Mouse (Mus musculus) cerebellum, postnatal 14 days (tissue): ENCODE measurements around the gene Park7.

Source experiments
- DNase-seq, 2 experiments: peaks; one replicate each; pipeline ENCODE4 v3.0.0; 2021; ENCODE audit warnings: mixed read lengths in 2 of 2

The Park7 gene

DNA sequence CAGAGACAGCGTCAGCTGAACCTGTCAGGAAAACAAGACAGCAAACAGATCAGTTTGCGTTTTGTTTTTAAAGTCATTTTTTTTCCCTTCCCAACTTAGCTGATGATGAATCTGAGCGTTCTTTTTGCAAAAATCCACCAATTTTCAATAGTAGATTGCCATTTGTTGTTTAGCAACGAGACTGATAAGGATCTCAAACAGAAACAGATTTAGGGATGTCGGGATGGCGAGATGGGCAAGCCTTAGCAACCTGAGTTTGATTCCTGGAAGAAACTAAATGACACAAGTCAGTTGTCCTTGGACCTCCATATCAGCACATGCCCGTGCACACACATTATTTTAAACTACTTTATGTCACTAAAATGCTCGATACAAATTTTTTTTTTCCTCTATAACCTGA, 41.6 kb downstream of the Park7 start:
- DNase-seq: no peak

DNA sequence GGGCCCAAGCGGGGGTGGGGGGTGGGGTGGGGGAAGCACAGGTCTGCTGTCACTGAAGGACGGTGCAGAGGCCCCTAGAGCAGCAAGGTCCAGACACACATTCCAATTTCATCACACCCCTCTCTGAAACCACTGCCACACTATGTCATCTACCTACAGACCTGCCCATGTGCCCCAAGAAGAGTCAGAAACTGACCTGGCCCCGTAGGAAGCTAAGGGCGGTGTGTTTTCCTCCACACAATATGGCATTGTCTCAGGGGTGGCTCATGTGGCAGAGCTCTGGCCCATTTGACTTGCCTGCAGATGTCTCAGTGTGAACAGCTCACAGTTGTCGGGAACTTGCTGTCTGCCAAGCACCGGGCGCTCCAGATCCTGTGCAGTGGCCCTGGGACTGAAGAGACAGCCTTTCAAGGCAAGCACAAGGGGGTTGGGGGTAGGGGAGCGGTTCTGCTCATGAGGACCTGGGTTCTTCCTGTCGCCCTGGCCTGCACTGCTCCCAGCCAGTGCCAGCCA, 42.0 kb downstream of the Park7 start:
- peak; percentile 27 to 37 for DNase-seq

DNA sequence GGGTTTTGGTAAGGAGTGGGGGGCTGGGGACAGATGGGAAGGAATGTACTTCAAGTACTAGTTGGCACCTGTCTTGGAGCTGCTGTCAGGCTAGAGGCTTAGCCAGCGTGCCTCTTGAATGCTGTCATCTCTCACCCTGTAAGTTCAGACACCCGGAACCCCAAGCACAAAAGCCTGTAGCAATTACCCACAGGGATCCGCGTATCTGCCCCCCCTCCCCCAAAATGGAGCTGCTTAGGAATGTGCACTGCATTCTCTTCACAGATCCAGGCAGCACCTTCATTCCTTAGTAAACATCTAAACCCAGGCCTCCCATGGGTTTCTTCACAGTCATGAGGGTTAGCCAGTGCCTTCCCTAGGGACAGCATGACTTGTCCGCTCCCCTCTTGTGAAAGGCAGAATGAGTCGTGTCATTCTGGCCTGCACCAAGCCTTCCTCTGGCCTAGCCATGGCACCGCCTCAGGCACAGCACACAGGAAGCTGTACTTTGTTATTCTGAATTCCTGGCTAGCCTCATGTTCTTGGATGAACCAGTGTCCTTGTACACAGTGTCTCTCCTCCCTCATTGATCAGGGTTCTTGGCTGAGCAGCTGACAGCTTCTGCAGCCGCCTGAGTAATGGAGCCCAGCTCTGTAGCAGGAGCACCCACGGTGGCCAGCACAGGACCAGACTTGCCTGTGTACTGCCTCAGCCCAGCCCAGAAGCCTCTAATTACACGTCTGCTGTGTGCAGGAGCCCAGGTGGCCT, 42.7 kb downstream of the Park7 start:
- peak in 1 of 2 experiments; percentile 20 for DNase-seq

DNA sequence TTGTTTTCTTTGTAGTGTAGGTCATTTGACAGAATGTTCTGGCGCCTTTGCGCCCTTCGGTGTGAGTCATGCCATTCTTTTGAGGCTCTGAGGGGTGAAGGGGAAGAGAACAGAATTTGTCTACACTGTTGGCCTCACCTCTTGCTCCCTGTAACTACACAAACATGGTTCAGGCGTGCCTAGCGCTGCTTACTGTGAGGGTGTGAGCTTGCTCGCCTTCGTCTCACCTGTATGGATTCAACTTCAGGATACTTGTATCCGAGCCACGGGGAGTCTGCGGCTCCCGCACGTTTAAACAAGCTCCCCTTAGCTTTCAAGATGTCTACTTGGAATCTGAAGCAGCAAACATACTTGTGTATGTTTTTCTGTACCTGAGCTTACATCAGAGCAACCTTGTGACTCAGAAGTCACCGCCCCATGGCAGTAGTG, 43.3 kb downstream of the Park7 start:
- no peak for DNase-seq

DNA sequence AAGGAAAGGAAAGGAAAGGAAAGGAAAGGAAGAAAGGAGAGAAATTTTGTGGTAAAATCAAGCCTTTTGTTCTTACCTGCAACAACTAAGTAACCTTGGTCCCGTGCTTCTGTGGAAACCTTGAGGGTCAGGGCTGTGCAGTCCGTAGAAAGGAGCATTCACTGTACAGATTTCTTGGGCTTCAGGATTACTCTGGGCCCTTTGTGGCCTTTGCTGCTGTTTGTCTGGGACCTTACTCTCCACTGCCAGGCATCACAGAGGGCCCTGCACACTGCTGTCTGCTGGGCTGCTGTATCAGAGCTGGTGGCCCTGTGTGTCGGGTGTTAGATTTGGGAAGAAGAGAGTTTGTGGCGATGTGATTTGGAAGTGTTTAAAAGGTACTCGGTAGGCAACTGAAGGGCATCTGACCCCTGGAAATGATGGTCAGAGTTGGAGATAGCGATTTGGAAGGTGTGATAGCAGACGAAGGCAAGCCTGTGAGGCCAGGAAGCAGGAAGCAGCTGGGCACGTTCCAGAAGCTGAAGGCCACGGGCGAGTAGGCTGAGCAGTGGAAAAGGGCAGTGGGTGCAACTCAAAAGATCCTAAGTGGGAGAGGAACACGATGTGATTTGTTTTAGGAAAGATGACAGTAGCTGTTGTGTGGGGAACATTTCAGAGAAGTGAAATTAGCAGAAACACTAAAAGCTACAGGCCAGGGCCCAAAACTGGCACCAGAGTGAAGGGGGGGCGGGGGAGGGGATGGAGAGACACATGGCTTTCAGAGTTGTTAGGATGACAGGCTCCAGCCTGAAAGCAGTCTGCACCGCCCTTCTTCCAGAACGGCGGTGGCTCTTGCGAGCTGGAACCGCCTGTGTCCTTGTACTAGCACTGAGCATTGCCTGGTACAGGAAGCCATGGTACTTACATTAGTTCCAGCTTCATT, 44.7 kb downstream of the Park7 start:
- no peak for DNase-seq

DNA sequence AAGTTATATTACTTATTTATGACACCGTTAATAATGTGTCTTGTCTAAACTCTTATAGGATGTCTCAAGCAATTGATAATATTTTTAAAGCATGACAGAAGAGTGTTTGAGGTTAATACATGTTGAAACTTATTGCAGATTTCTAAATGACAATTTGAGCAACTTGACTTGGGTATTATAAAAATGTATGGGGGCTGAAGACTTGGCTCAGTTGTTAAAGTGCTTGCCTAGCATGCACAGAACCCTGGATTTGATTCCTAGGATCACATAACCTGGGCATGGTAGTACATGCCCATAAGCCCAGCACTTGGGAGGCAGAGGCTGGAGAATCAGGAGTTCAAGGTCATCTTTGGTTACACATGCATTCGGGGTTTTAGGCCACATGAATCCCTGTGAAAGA, 45.4 kb downstream of the Park7 start:
- no peak for DNase-seq

DNA sequence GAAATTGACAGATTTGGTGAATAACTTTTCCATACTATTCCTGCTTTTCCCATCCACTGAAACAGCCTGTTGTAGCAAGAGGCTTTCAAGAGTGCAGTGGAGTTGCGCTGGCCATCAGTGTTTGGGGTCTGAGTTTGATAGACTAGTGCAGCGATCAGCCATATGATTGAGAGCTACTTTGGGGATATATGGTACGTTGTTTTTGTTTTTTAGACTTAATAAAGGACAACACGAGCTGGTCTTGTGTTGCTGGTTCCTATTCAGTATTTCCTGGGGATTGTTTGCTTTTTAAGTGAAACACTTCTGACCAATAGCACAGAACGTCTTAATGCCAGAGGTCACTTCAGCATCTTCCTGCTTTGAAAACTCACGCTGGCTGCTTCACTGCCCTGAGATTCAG, 46.1 kb downstream of the Park7 start:
- no peak for DNase-seq

DNA sequence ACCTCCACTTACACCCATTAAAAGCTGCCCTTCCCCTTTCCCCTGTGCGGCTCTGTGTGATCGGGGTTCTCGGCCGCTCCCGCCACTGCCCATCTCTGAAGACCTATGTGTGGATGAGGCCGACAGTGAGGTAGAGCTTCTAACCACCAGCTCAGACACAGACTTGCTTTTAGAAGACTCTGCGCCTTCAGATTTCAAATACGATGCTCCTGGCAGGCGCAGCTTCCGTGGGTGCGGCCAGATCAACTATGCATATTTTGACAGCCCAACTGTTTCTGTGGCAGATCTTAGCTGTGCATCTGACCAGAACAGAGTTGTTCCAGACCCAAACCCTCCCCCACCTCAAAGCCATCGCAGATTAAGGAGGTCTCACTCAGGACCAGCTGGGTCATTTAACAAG, 47.7 kb downstream of the Park7 start:
- DNase-seq: no peak

DNA sequence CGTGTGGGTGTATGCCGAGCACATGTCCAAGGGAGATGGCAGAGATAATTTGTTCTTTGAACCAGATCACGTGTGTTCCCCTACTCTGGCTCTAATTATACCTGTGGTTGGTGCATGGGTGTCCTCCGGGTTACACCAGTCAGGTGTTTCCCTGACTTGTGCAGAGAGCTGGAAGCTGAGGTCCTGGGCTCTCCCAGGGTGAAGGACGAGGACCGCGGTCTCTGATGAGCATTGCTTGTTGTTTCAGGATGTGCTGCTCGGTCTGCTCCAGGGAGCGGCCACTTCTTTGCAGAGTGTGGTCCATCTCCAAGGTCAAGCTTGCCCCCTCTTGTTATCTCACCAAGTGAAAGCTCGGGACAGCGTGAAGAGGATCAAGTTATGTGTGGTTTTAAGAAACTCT, 48.2 kb downstream of the Park7 start:
- DNase-seq: no peak

DNA sequence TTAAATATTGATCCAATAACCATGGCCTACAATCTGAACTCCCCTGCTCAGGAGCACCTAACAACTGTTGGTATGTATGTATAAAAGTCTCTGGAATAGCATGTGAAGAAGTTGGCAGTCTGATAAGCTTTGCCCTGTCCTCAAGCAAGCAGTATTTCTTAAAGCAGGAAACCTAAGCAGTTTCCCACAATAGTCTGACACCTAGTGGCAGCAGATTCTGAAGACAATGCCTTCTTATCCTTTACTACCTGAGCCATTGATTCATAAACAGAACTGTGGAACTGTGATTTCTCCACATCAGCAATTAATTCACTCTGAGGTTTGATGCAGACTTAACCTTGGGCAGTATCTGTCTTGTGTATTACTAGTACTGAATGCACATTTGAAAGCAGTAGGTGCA, 48.9 kb downstream of the Park7 start:
- peak in 1 of 2 experiments; percentile 45 for DNase-seq

DNA sequence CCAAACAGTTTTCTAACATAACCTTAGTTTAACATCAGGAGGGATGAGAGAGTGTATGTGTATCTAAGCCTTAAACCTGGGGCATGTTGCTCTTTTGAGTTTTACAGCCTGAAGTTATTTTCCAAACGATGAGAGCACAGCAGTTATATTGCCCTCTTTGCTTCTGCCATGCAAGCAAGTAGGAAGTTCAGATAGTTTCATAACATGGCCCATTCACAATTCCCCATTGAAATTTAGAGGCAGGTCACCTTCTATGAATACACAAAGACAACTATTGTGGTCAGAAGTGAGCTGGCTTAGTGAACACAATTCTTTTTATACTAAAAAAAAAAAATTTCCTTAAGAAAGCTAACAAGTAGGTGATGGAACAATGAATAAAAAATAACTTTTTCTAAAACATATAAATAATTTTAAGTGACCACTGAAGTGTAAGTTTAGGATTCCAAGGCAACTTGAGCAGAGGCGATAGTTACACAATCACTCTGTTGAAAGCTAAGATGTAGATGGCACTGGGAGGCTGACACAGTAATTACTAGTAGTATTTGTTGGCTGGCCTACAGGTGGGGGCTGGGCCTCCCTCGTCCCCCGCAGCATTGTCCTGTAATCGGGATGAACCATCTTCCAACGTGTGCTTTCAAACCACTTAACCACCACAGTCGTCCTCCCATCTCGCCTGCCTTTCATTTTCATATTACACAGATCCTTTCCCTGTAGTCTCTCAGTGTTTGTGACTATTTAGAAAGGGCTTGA, 51.4 kb downstream of the Park7 start:
- DNase-seq: no peak

DNA sequence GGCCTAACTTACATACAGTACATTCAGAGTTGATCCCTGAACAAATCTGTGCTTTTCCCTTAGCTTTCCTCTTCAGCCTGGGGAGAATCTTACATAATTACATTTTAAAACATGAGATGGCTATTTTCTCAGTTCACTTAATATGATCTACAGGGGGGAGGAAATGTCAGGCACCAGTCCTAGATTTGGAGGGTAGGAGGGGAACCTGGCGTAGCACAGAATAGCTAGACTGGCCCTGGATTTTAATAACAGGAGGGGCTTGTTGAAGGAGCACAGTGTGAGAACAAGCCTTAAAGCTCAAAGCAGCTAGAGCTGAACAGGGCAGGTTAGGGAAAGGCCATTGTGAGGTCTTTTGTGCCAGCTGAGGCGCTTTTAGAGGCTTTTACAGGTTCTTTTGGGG, 53.1 kb downstream of the Park7 start:
- no peak for DNase-seq

DNA sequence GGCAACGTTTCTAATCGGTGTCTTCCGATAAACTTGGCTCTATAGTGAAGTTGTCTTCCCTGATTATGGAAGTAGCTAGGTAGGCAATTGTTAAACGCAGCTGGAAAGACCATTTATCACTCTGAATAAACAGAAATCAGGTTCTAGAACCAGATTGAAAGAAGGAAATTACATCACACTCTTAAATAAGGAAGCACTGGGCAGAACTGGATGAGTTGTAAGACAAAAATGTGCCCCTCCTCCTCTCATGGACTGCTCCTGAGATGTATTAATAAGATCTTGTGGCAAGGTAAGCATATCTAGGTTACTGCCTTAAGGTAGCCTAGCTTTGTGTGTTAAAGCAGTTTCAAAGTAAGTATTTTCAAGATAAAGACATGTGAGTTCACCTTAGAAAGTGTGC, 53.7 kb downstream of the Park7 start:
- no peak for DNase-seq

DNA sequence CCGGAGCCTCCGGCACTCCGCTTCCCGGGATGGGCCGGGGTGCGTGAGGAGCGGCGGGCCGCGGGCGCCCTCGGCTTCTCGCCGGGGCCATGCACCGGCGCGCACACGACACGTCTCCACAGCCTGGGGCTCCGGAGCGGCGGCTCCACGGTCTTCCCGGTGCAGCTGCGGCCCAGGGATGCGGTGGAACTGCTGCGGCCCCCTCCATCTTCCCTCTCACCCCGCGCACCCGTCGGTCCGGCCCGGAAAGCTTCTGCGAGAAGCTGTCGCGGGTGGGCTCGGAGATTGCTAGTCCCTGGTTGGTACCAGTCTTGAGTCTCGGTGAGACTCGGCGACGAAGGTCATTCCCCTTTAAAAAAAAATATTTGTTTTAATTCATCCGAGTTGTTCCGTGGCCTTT, 58.9 kb downstream of the Park7 start:
- DNase-seq: peak in 1 of 2 experiments; percentile 66

DNA sequence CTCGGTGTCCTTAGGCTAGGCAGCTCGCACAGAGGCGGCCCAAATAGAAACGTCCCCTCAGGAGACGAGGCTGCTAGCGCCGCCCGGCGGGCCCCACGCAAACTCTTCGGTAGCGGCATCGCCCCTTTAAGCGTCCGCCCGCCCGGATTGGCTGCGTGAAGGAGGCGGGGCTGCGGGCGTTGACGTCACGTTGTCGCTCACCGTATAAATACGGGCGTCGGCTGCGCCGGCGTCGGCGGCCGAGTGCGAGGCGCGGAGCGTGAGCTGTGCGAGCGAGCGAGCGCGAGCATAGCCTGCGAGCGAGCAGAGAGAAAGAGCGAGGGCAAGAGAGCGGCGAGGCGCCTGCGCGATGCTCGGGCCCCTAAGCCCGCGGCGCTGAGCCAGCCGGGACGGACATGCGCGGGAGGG, 59.4 kb downstream of the Park7 start:
- DNase-seq: peak; percentile 99

DNA sequence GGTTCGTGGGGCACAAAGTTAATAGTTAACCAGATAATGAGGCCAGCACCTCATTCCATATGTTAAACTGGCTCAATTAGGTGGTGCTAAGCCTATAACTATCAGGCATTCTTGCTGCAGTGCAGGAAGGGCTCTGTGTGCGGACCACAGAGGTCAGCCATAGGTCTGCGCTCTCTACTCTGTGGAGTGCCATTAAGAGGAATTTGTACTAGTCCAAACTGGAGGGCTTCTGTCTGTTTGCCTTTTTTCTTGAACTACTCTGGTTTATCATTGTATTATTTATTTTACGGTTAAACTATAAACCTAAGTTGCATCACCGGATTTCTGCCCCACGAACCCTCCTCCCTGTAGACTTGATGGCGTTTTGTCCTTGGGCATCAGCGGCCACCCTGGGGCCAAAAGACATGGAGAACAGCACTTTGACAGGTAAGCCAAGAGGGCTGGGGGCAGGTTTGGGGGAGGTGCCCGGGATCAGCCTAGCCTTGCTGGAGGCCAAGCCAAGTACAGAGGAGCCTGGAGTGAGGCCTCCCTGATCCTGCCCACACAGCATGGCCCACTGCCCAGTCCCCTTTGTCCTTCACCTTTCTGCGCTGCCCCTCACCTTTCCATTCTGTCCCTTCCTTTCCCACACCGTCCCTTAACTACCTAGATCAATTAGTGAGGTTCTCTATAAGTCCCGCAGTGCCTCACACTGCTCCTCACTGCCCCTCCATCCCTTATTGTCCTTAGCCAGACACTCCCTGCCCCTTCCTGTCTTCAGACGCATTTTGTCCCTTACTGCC, 60.4 kb downstream of the Park7 start, which contains the start of gene Errfi1:
Gene Errfi1 (plus strand): TSS at position 240 of the 782 bp plus-strand sequence.
- peak; percentile 31 to 55 for DNase-seq

DNA sequence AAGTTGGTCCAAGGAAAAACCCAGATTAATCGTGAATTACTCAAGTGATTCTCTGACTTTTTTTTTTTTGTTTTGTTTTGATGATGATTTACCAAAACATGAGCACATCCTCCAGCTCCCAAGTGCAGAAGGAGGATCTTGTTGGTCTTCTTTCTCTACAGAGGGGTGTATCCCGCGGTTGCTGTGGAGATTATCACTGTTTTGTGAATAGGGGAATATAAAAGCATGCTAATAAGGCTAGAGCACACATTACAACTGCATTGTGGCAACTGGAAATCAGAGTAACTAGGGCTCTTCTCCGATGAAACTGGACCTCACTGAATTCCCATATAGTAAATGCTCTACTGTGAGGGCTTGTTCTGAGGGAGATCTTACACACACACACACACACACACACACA, 61.8 kb downstream of the Park7 start:
- DNase-seq: no peak

DNA sequence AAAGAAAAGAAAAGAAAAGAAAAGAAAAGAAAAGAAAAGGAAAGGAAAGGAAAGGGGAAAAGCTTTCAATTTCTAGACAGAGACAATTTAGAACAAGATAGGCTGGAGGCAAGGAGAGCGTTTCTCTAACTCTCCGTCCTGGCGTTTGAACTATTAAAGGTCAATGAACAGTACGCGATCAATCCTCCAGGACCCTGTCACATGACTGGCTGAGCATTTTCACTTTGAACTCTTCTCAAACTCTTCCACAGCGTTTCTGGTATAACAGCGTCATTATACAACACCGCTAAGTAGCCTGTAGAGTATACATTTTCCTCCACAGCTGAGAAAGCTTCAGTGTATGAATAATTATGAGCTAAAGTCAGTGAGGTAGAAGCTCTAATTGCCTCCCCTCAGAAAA, 62.2 kb downstream of the Park7 start:
- no peak for DNase-seq

DNA sequence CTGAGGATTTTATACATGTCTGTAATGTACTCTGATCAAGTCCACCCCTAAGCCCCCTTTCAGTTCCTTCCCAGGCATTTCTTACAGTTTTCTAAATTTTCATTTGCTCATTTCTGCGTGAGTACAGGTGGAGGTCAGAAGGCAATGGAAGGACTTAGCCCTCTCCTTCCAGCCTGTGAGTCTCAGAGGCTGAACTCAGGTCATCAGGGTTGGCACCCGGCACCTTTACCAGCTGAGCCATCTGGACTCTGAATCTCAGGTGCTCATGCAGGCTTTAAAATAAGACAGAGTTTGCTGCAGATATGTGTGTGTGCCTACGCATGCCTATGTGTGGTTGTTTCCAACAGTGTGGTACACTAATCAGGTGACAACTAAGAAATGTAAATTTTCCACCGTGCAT, 63.3 kb downstream of the Park7 start:
- no peak for DNase-seq

DNA sequence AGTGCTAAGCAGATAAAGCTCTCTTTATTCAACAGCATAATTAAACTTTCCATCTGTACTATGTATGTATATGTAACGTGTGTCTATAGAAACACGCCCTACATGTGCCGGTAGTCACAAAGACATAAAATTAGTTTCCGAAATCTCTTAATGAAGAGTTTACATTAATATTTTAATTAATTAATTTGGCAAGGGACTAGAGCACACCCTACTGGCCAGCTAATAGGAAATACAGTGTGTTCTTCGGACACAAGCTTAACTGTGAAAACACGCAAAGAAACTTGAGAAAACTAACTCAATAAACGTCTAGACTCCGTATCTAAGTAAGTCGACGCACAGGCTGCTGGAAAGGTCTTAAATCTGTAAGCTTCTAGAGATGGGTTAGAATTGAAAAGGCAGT, 64.3 kb downstream of the Park7 start:
- peak in 1 of 2 experiments; percentile 25 for DNase-seq
